Mouse (Mus musculus): ENCODE results near the gene Ociad1. TPM values are rescaled to one million over a fixed set of nuclear protein-coding genes. Genes with fewer than 3 reads are reported as not detected.

Gene Ociad1
- polyA plus RNA-seq, 1 experiment from 2014 or later: 323 TPM

- H3K4me1 ChIP-seq (replicated peaks; ENCODE audit: control insufficient read depth, insufficient read depth, low read length): peaks cover 6% of the 10 kb centered on the region
- WGBS: 73% methylated on average over 8 of the region's 8 CpGs
- no peak for ATAC-seq
- no peaks in the 10 kb centered on the region for H3K9me3 ChIP-seq (ENCODE audit: control insufficient read depth, low read length)
- H3K4me3 ChIP-seq (replicated peaks; ENCODE audit: low read length): no peak within 1 kb of the TSS
- H3K36me3 ChIP-seq (ENCODE audit: control insufficient read depth, insufficient read depth): no peaks in the 10 kb centered on the region
- H3K27me3 ChIP-seq (replicated peaks; ENCODE audit: control insufficient read depth, insufficient read depth, low read length): no peaks in the 10 kb centered on the region
- H3K27ac ChIP-seq (ENCODE audit: low read length): no peak within 1 kb of the TSS
- no peak within 1 kb of the TSS for H3K9ac ChIP-seq (replicated peaks; ENCODE audit: low read depth, low read length)
- no peak within 1 kb of the TSS for H3K4me2 ChIP-seq (ENCODE audit: low read length)
Observed at GRCm38 (mm10) chr5:73340723-73341235, 48.2 kb downstream of the Ociad1 start, which contains the start of gene Ociad2. Gene Ociad2 (minus strand): TSS chr5:73341028.

- H3K27ac ChIP-seq (ENCODE audit: low read length): no peak overlapping the region
Observed at GRCm38 (mm10) chr5:73342701-73343355, 50.2 kb downstream of the Ociad1 start.

GRCm38 (mm10) chr5:73344310-73344709 is 51.7 kb downstream of the Ociad1 start:
- Histone ChIP-seq H3K9me3 (ENCODE audit: control insufficient read depth, low read length) (no peaks in the 10 kb centered on the region), H3K27ac (ENCODE audit: low read length) (no peak overlapping the region), H3K4me3 (replicated peaks; ENCODE audit: low read length) (no peak overlapping the region), H3K4me1 (replicated peaks; ENCODE audit: control insufficient read depth, insufficient read depth, low read length) (no peaks in the 10 kb centered on the region), H3K4me2 (ENCODE audit: low read length) (no peak overlapping the region), H3K36me3 (ENCODE audit: control insufficient read depth, insufficient read depth) (no peaks in the 10 kb centered on the region), H3K27me3 (replicated peaks; ENCODE audit: control insufficient read depth, insufficient read depth, low read length) (no peaks in the 10 kb centered on the region), H3K9ac (replicated peaks; ENCODE audit: low read depth, low read length) (no peak overlapping the region)
- WGBS: 62% methylated on average over 10 of the region's 10 CpGs
- ATAC-seq: 0 out of 2 replicates have a peak, but pooled peaks have one; percentile 38

More at GRCm38 (mm10) chr5:73342701-73343355, 50.2 kb downstream of the Ociad1 start:
- 89% methylated on average over 22 of the region's 22 CpGs for WGBS
- H3K4me2 ChIP-seq (ENCODE audit: low read length): no peak overlapping the region
- no peak overlapping the region for H3K4me3 ChIP-seq (replicated peaks; ENCODE audit: low read length)
- no peaks in the 10 kb centered on the region for H3K27me3 ChIP-seq (replicated peaks; ENCODE audit: control insufficient read depth, insufficient read depth, low read length)
- ATAC-seq: no peak
- no peaks in the 10 kb centered on the region for H3K9me3 ChIP-seq (ENCODE audit: control insufficient read depth, low read length)
- no peak overlapping the region for H3K9ac ChIP-seq (replicated peaks; ENCODE audit: low read depth, low read length)
- H3K36me3 ChIP-seq (ENCODE audit: control insufficient read depth, insufficient read depth): no peaks in the 10 kb centered on the region
- H3K4me1 ChIP-seq (replicated peaks; ENCODE audit: control insufficient read depth, insufficient read depth, low read length): peaks cover 2% of the 10 kb centered on the region

DNA sequence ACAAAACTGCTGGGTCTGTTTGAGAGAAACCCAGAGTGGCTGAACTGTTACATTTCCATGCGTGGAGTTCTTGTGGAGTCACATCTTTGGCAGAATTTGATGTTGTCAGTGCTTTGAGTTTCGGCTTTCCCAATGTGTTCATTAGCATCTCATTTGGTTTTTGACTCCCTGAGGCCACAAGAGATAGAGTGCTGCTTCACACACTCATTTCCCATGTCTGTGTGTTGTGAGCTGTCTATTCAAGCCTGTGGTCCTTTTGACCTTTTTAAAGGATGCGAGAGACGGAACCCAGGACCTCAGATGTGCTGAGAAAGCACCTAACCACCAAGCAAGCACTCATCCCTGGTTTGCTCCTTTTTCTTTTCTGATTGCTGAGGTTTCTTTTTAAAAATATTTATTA is 52.7 kb downstream of the Ociad1 start:
- ATAC-seq: no peak
- H3K4me2 ChIP-seq (ENCODE audit: low read length): no peak overlapping the region
- no peak overlapping the region for H3K9ac ChIP-seq (replicated peaks; ENCODE audit: low read depth, low read length)
- no peaks in the 10 kb centered on the region for H3K36me3 ChIP-seq (ENCODE audit: control insufficient read depth, insufficient read depth)
- H3K4me3 ChIP-seq (replicated peaks; ENCODE audit: low read length): no peak overlapping the region
- no peaks in the 10 kb centered on the region for H3K9me3 ChIP-seq (ENCODE audit: control insufficient read depth, low read length)
- WGBS: 86% methylated on average over 4 of the region's 4 CpGs
- H3K27ac ChIP-seq (ENCODE audit: low read length): no peak overlapping the region
- no peaks in the 10 kb centered on the region for H3K4me1 ChIP-seq (replicated peaks; ENCODE audit: control insufficient read depth, insufficient read depth, low read length)
- H3K27me3 ChIP-seq (replicated peaks; ENCODE audit: control insufficient read depth, insufficient read depth, low read length): no peaks in the 10 kb centered on the region

- Histone ChIP-seq H3K36me3 (ENCODE audit: control insufficient read depth, insufficient read depth) (no peaks in the 10 kb centered on the region), H3K4me3 (replicated peaks; ENCODE audit: low read length) (no peak overlapping the region), H3K27me3 (replicated peaks; ENCODE audit: control insufficient read depth, insufficient read depth, low read length) (no peaks in the 10 kb centered on the region), H3K9me3 (ENCODE audit: control insufficient read depth, low read length) (no peaks in the 10 kb centered on the region), H3K27ac (ENCODE audit: low read length) (no peak overlapping the region), H3K4me2 (ENCODE audit: low read length) (no peak overlapping the region), H3K4me1 (replicated peaks; ENCODE audit: control insufficient read depth, insufficient read depth, low read length) (no peaks in the 10 kb centered on the region), H3K9ac (replicated peaks; ENCODE audit: low read depth, low read length) (no peak overlapping the region)
- WGBS: 68% methylated on average over 5 of the region's 5 CpGs
- no peak for ATAC-seq
Observed at GRCm38 (mm10) chr5:73349514-73349913, 56.9 kb downstream of the Ociad1 start.

DNA sequence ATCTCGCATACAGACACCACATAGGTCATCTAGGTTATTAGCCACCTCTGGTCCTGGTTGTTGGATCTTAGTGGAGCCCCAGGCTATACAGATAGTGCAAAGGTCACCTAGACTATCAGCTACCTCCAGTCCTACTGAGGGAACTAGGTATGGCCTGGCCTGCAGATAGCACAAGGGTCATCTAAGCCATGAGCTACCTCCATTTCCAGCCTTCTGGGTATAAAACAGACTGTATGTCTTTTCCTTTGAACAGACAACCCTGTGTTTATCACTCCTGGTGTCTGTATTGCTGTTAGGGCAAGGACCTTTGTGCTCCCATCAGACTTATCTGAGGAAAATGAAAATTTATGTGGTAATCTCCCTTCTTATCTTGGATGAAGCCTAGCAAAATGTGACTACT is 59.2 kb downstream of the Ociad1 start:
- Histone ChIP-seq H3K27me3 (replicated peaks; ENCODE audit: control insufficient read depth, insufficient read depth, low read length) (no peaks in the 10 kb centered on the region), H3K4me3 (replicated peaks; ENCODE audit: low read length) (no peak overlapping the region), H3K9ac (replicated peaks; ENCODE audit: low read depth, low read length) (no peak overlapping the region), H3K4me2 (ENCODE audit: low read length) (no peak overlapping the region), H3K4me1 (replicated peaks; ENCODE audit: control insufficient read depth, insufficient read depth, low read length) (no peaks in the 10 kb centered on the region), H3K36me3 (ENCODE audit: control insufficient read depth, insufficient read depth) (no peaks in the 10 kb centered on the region), H3K9me3 (ENCODE audit: control insufficient read depth, low read length) (no peaks in the 10 kb centered on the region), H3K27ac (ENCODE audit: low read length) (no peak overlapping the region)
- no peak for ATAC-seq
- WGBS: 95% methylated on average over 1 of the region's 1 CpGs

DNA sequence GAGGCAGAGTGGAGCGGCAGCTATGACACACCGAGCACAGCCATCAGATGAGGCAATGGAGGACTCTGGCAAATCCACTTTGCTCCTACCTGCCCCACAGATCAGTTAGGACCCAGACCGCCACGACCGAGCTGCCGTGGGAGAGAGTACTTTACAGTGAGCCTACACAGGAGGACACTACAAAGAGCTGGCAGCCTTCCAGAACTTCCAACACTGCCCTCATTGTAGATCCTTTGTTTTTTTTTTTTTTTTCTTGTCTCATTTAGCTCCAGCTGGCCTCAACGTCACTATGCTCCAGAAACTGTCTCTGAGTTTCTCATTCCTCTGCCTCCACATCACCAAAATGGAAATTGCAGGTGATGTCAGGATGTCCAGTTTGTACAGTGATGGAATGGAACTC is 60.9 kb downstream of the Ociad1 start:
- Histone ChIP-seq H3K9me3 (ENCODE audit: control insufficient read depth, low read length) (no peaks in the 10 kb centered on the region), H3K4me1 (replicated peaks; ENCODE audit: control insufficient read depth, insufficient read depth, low read length) (no peaks in the 10 kb centered on the region), H3K27ac (ENCODE audit: low read length) (no peak overlapping the region), H3K27me3 (replicated peaks; ENCODE audit: control insufficient read depth, insufficient read depth, low read length) (no peaks in the 10 kb centered on the region), H3K4me2 (ENCODE audit: low read length) (no peak overlapping the region), H3K4me3 (replicated peaks; ENCODE audit: low read length) (no peak overlapping the region), H3K36me3 (ENCODE audit: control insufficient read depth, insufficient read depth) (no peaks in the 10 kb centered on the region), H3K9ac (replicated peaks; ENCODE audit: low read depth, low read length) (no peak overlapping the region)
- ATAC-seq: no peak
- 38% methylated on average over 7 of the region's 7 CpGs for WGBS

- no peaks in the 10 kb centered on the region for H3K36me3 ChIP-seq (ENCODE audit: control insufficient read depth, insufficient read depth)
- H3K9me3 ChIP-seq (ENCODE audit: control insufficient read depth, low read length): no peaks in the 10 kb centered on the region
- H3K9ac ChIP-seq (replicated peaks; ENCODE audit: low read depth, low read length): no peak overlapping the region
- H3K27me3 ChIP-seq (replicated peaks; ENCODE audit: control insufficient read depth, insufficient read depth, low read length): no peaks in the 10 kb centered on the region
- no peak overlapping the region for H3K4me3 ChIP-seq (replicated peaks; ENCODE audit: low read length)
- no peak overlapping the region for H3K4me2 ChIP-seq (ENCODE audit: low read length)
- ATAC-seq: no peak
- no peaks in the 10 kb centered on the region for H3K4me1 ChIP-seq (replicated peaks; ENCODE audit: control insufficient read depth, insufficient read depth, low read length)
- WGBS: 65% methylated on average over 3 of the region's 3 CpGs
- no peak overlapping the region for H3K27ac ChIP-seq (ENCODE audit: low read length)
Observed at GRCm38 (mm10) chr5:73353978-73354377, 61.4 kb downstream of the Ociad1 start.

DNA sequence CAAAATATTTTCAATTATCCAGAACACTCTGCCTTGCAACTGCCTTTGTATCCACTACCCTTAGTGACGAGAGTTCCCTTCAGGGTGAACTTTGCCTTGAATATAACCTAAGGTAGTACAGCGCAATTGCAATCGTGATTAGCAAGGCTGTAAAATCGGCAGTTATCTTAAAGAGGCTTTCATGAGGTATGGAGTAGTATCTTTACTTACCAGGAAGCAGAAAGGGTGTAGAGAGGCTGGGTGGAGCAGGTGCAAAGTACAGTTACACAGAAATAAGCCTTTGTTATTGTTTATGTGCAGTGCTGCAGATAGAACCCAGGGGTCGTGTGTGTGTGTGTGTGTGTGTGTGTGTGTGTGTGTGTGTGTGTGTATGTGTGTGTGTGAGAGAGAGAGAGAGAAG is 62.8 kb downstream of the Ociad1 start:
- Histone ChIP-seq H3K36me3 (ENCODE audit: control insufficient read depth, insufficient read depth) (no peaks in the 10 kb centered on the region), H3K9ac (replicated peaks; ENCODE audit: low read depth, low read length) (no peak overlapping the region), H3K4me1 (replicated peaks; ENCODE audit: control insufficient read depth, insufficient read depth, low read length) (no peaks in the 10 kb centered on the region), H3K27ac (ENCODE audit: low read length) (no peak overlapping the region), H3K27me3 (replicated peaks; ENCODE audit: control insufficient read depth, insufficient read depth, low read length) (no peaks in the 10 kb centered on the region), H3K4me3 (replicated peaks; ENCODE audit: low read length) (no peak overlapping the region), H3K9me3 (ENCODE audit: control insufficient read depth, low read length) (no peaks in the 10 kb centered on the region), H3K4me2 (ENCODE audit: low read length) (no peak overlapping the region)
- 82% methylated on average over 5 of the region's 5 CpGs for WGBS
- no peak for ATAC-seq
